Mouse (Mus musculus) left cerebral cortex, adult 18-20 months (tissue): ENCODE measurements around the gene H2-Aa. TPM values are rescaled to one million over a fixed set of nuclear protein-coding genes. Genes with fewer than 3 reads are reported as not detected.
"Not testable (repeated sequence)": the region's sequence is repeated elsewhere in the genome, so short reads cannot be mapped to it uniquely, and the experiment has no call there.

Source experiments
- DNase-seq, 2 experiments: peaks; one replicate each; pipeline ENCODE4 v3.0.0; 2021 to 2022; ENCODE audit warnings: low spot score in 2 of 2, mixed read lengths in 1 of 2
- long read RNA-seq, 2 experiments: library from polyadenylated mRNA; stranded (forward); transcript quantifications; one replicate each; pipeline ENCODE4 v2.0.0; 2021
- total RNA-seq, 2 experiments: library from RNA; stranded (reverse); gene quantifications; 2 replicates each; pipeline ENCODE4 v1.2.3; 2021

H2-Aa gene
- total RNA-seq, result 1 to 10 TPM; 4.5 to 5.9 TPM
- long read RNA-seq, experiment 1, partial matches to known transcripts, result 0 of 4 reads
- long read RNA-seq, experiment 1, other reads (novel, unspliced or antisense), result 0 of 4 reads
- long read RNA-seq, experiment 2, partial matches to known transcripts, result 0 of 1 reads
- long read RNA-seq, experiment 2, other reads (novel, unspliced or antisense), result 0 of 1 reads

DNA sequence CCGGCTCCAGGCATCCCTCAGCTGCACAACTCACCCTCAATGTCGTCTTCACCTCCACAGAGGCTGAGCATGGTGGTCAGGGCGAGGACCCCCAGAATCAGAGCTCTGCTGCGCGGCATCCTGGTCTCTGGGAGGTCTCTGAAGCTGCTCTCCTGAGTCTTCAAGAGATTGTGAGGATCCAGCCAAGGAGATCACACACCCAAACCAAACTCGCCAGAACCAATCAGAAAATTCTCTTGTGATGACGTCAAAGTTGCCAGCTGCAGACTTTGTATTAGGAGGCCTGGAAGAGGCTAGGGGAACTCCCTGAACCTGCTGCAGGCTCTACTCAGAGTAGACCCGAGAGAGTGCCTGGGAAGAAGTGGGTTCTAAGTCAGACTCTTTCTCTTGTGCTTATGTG lies at the start of gene H2-Aa:
Gene H2-Aa, minus strand, starts transcription at position 176 of the 400 bp plus-strand sequence.
- DNase-seq, result peak; percentile 74 to 79

GRCm38 (mm10) chr17:34331200-34331599 lies 43.6 kb upstream of the H2-Aa start:
- no peak for DNase-seq

- no peak for DNase-seq
Measured at GRCm38 (mm10) chr17:34329807-34330206, 42.2 kb upstream of the H2-Aa start.

DNA sequence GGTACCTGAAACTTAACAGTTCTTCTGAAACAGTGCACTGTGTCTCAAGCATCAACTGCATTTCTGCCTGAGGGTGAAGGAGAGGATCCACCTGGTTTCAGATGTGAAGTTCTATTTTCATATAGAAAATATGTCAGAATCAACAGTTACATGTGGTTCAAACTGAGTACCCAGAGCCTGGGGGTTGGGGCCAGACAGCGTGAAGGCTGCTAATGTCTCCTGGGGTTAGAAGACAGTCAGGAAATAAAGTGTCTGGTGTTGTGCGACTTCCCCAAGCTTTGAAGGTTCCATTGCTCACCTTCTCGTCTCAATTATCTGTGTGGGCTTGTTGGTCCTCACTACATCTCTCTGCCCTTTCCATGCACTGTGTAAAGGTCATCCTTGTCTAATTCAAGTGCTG lies 38.8 kb upstream of the H2-Aa start:
- DNase-seq, result no peak

GRCm38 (mm10) chr17:34325436-34325835 lies 37.8 kb upstream of the H2-Aa start, which contains the start of gene H2-Eb2:
H2-Eb2 (plus strand) TSS chr17:34325665.
- no peak for DNase-seq

GRCm38 (mm10) chr17:34317275-34317674 lies 29.7 kb upstream of the H2-Aa start:
- no peak for DNase-seq

DNA sequence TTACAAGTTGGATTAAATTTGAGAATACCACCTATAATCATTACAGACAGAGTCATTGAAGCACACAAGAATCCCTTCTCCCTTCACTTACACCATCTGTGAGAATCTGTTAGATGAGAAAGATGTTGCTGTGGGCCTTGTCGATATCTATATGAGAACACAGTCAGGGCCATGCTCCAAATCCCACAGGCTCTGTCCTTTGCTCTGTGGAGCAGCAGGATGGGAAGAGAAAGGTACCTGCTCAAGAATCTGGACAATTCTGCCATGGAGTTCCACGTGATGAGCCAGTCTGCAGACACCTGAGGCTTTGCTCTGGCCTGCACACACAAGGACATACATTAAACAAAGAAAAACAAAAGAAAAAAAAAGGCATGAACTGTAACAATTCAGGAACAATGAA lies 29.1 kb upstream of the H2-Aa start:
- no peak for DNase-seq

DNA sequence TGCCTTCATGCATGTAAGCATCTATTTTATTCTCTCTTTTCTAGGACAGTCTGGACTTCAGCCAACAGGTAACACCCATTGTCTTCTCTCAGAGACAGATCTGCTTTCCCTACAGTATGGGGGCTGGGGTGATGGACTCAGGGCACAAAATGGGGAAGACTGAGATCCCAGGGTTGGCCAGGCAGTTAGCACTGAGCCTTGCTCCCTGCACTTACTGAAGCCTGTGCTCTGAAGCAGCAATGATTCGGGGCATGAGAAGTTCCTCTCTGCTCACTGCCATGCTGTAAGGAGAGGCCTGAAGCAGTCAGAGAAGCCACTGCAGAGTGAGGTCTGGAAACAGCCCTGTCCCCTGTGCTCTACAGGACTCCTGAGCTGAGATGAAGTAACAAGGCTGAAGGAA lies 27.9 kb upstream of the H2-Aa start:
- DNase-seq, result no peak

GRCm38 (mm10) chr17:34314286-34314685 lies 26.7 kb upstream of the H2-Aa start:
- no peak for DNase-seq

DNA sequence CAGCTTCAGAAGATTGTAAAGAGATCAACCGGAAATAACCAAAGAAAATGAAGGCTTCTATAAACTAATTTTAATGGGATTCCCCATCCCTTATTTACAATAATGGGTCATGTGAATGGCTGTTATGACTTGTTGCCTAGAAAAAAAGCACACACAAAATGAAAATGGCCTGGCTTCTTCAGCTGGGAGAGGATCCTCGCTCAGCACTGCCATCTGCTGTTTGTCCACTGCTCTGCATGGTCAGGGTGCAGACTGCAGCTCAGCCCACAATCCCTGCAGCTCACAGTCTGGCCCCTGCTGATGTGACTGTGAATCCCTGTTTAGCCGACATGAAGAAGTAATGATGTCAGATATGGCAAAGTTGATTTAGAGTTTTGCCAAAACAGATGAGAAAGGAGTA lies 25.8 kb upstream of the H2-Aa start:
- DNase-seq, result peak; percentile 73 to 78

- DNase-seq, result no peak
Measured at GRCm38 (mm10) chr17:34312185-34312584, 24.6 kb upstream of the H2-Aa start.

DNA sequence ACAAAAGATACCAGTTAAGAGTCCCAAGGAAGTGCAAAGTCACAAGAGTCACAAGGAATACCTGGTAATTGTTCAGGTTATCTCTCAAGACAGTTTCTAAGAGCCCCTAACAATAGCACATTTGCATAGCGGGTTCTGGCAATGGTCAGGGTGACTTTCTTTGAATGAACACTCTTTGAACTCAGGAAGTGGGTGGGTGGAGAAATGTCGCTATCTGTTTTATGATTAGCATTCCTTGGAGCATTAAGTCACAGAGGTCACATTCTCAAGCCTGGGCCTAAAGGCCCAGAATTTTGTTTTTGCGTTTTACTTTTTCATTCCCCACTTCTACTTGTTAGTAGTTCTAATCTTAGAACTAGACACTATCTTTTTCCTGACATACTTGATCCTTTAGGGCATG lies 22.9 kb upstream of the H2-Aa start:
- not testable (repeated sequence) for DNase-seq

- DNase-seq, result peak; percentile 68 to 72
Measured at GRCm38 (mm10) chr17:34309683-34310385, 22.2 kb upstream of the H2-Aa start.

DNA sequence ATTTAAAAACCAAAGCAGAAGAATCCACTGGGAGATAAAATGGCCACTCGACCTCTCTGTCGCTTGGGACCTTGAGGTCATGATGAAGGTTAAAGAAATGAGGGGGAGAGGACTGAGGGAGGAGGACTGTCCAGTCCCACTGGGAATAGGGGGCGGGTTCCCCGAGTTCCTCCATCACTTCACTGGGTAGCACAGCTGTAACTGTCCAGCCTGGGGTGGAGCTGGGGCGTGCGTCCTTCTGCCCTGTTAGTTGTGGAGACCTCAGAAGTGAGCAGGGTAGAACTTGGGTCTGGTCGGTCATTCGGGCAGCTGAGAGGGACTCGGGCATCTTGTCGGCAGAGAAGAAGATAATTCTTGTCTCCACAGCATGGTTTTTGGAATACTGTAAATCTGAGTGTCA lies 21.6 kb upstream of the H2-Aa start:
- DNase-seq, result no peak

DNA sequence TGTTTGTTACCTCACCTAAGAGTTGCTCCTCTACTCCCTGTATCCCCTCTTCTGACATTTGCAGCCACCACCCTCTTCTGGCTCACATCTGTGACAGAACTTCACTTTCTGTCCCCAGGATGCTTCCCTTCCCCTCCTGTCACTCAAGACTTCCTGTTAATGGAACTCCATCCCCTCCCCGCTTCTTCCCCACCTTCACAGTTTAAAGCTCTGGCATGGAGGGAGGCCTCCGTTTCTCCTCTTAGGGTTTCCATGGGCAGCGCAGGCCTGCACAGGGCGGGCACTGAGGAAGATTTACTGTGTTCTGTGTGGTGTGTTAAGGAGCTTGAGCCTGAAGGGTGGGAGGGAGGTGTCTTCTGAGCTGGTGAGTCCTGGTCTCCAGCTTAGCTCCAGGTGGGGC lies 20.5 kb upstream of the H2-Aa start:
- no peak for DNase-seq

- no peak for DNase-seq
Measured at GRCm38 (mm10) chr17:34307216-34307615, 19.6 kb upstream of the H2-Aa start.

DNA sequence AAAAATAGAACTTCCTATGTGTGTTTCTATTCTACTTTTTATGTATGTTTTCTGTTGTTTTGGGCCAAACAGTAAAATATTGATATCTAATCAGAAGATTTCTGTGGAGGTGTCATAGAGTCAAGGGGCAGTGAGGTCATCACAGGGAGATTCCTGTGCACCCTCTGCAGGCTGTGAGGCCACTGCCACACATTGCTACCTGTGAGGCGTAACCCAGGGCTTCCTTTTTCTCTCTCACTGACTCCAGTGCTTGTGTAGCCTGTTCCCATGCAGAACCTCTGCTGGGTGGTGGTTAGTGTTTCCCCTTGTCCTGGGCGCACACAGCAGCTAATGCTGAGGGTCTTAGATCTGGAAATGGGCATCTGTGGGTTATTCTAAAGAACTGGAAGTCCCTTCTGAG lies 18.8 kb upstream of the H2-Aa start:
- no peak for DNase-seq

DNA sequence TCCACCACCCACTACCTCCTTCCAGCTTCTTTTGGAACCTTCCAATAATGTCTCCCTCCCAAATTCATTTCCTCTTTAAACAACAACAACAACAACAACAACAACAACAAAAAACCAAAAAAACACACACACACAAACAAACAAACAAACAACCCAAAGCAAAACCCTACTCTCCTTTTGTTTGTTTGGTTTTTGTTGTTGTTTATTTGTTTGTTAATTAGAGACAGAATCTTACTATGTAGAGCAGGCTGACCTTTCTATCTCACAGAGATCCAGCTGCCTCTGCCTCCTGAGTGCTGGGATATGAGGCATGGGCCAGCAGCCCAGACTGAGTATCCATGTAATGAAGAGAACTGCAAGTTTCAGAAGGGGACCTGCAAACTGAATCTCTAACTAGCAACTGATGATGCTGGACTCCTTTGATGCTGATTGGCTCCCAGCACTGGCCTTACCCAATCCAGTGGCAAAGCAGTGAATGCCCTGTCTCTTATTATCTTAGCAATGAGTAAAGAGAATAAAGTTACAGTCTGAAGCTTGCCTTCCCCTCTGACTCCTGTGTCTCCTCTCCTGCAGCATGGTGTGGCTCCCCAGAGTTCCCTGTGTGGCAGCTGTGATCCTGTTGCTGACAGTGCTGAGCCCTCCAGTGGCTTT lies 17.9 kb upstream of the H2-Aa start, which contains the start of gene H2-Eb1:
Gene H2-Eb1, plus strand, starts transcription at position 488 of the 651 bp plus-strand sequence.
- DNase-seq, result peak; percentile 83 to 85

- peak; percentile 59 to 67 for DNase-seq
Measured at GRCm38 (mm10) chr17:34304751-34305150, 17.1 kb upstream of the H2-Aa start.

GRCm38 (mm10) chr17:34303789-34304188 lies 16.2 kb upstream of the H2-Aa start:
- no peak for DNase-seq

DNA sequence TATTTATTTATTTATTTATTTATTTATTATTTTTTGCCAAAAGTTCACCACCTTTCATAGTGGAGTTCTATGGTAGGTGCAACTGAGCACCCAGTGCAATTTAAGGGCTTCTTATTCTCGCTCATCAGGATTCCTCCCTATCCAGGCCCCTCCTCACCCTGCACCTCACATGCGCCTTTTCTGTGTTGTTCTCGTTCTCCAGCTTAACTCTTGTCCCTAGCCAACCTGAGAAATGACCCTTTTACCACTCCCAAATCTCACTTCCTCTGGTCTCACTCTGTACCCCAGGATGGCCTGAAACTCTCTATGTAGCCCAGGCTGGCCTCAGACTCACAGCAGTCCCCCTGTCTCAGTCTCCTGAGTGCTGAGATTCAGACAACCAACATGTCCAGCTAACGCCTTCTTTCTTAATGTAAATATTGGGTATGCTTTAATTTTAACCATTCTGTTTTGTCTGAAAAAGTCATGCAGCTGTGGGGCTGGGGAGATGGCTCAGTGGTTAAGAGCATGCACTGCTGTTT lies 14.1 kb upstream of the H2-Aa start:
- DNase-seq, result no peak
